Mouse (Mus musculus) midbrain, embryonic 13.5 days (tissue): ENCODE measurements around the gene Prps2. TPM values are rescaled to one million over a fixed set of nuclear protein-coding genes. Genes with fewer than 3 reads are reported as not detected.

ENCODE experiments used
- ATAC-seq: fragments of 200-750 bp; cut with Nextera tagmentation; 2 replicates; pipeline ENCODE4 v1.8.0; 2017; ENCODE audit warnings: mild to moderate bottlenecking, moderate TSS enrichment, moderate library complexity
- H3K27ac ChIP-seq: fragments of 300-500 bp; sonication (generic); 2 replicates; pipeline ENCODE4 v1.5.1; 2015; ENCODE audit warnings: inconsistent platforms, mild to moderate bottlenecking, moderate library complexity
- H3K27me3 ChIP-seq: fragments of 300-500 bp; sonication (generic); 2 replicates; pipeline ENCODE4 v1.6.1; 2015; ENCODE audit warnings: mild to moderate bottlenecking, inconsistent platforms
- H3K36me3 ChIP-seq: fragments of 300-500 bp; sonication (generic); 2 replicates; pipeline ENCODE4 v1.6.1; 2015; ENCODE audit warnings: mild to moderate bottlenecking, inconsistent platforms
- H3K4me1 ChIP-seq: fragments of 300-500 bp; sonication (generic); replicated peaks from 2 replicates; pipeline ENCODE4 v1.6.1; 2015; ENCODE audit warnings: inconsistent platforms
- H3K4me2 ChIP-seq: fragments of 300-500 bp; sonication (generic); replicated peaks from 2 replicates; pipeline ENCODE4 v1.6.1; 2015; ENCODE audit warnings: moderate library complexity, mild to moderate bottlenecking, inconsistent platforms
- H3K4me3 ChIP-seq: fragments of 300-500 bp; sonication (generic); replicated peaks from 2 replicates; pipeline ENCODE4 v1.5.1; 2015; ENCODE audit warnings: mild to moderate bottlenecking, inconsistent platforms
- H3K9ac ChIP-seq: fragments of 300-500 bp; sonication (generic); replicated peaks from 2 replicates; pipeline ENCODE4 v1.6.1; 2015; ENCODE audit warnings: mild to moderate bottlenecking, inconsistent platforms
- H3K9me3 ChIP-seq: fragments of 300-500 bp; sonication (generic); 2 replicates; pipeline ENCODE4 v1.6.1; 2016; ENCODE audit warnings: mild to moderate bottlenecking, inconsistent platforms
- WGBS: fragments of 180-500 bp; shearing (Covaris S2); methylation state at CpG from one replicate; pipeline ENCODE4 v1.1.7; 2015; 5-methylcytosine and 5-hydroxymethylcytosine counted together
- polyA plus RNA-seq: library from polyadenylated mRNA; unstranded; fragments of >200 nt; fragmentation: Nextera tagmentation; extraction: Ambion mirVana; gene quantifications from 2 replicates; pipeline ENCODE4 v1.2.1, GENCODE M21; 2015

Prps2 gene
- polyA plus RNA-seq, 1 experiment from 2014 or later = 7.2 TPM

DNA sequence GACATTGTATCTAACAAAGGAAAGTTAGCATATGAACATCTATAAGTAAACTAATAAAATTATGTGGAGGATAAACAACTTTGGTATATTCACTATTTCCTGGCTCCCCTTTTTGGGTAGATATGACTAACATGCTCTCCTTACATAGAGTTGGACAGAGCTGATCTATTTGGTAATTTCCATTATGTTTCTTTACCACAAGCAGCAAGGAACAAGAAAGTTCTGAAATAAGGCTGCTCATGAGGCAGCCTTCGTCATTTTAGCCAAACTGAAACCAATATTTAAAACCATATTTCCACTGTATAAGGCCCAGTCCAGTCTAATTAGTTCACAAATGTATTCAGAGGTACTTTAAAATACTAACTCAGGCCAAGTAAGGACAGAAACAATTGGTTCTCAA lies 36.1 kb downstream of the Prps2 start:
- Histone ChIP-seq H3K4me2 (no peak overlapping the region), H3K36me3 (no peaks in the 10 kb centered on the region), H3K9ac (no peak overlapping the region), H3K9me3 (no peaks in the 10 kb centered on the region), H3K27me3 (peaks cover 41% of the 10 kb centered on the region; the same call in 1 of the 2 replicates), H3K27ac (no peak overlapping the region), H3K4me3 (no peak overlapping the region), H3K4me1 (no peaks in the 10 kb centered on the region)
- ATAC-seq = no peak
- 89% methylated on average over 1 of the region's 1 CpGs for WGBS

DNA sequence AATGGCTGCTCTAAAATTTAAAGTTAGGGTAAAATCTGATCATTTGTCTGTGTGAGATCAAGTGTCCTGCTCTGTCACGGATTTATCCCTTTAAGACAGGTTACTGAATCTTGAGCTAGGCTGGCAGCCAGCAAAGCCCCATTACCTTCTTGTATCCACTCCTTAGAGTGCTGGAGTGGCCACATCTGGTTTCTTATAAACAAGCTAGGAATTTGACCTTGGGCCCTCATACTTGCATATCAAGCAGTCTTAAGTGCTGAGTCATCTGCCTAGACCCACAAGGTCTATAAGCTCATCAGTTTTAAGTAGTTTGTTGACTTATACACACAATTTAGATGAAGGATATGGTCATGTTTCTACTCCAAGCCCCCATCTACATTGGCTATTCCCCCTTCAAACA lies 38.2 kb downstream of the Prps2 start:
- Histone ChIP-seq H3K4me2 (no peak overlapping the region), H3K27me3 (peaks cover 51% of the 10 kb centered on the region; the same call in 1 of the 2 replicates), H3K4me1 (no peaks in the 10 kb centered on the region), H3K27ac (no peak overlapping the region), H3K9me3 (no peaks in the 10 kb centered on the region), H3K4me3 (no peak overlapping the region), H3K36me3 (no peaks in the 10 kb centered on the region), H3K9ac (no peak overlapping the region)
- ATAC-seq = no peak
- WGBS = 86% methylated on average over 1 of the region's 1 CpGs

DNA sequence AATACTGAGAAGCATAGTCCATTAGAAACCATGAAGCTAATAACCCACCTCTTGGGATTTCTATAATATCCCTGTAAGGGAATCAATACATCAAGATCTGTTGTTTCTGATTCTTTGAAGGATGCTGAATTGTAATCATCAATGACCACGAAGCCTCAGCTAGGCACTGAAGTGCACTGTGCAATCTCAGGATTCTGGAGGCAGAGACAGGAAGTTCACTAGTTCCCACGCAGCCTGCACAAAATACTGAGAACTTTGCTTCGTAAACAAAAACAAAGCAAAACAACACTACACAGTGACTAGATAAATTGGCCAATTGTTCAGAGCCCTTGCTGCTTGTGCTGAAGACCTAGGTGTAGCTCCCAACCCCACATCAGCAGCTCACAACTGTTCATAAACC lies 40.7 kb downstream of the Prps2 start:
- H3K4me1 ChIP-seq = no peaks in the 10 kb centered on the region
- 80% methylated on average over 3 of the region's 3 CpGs for WGBS

DNA sequence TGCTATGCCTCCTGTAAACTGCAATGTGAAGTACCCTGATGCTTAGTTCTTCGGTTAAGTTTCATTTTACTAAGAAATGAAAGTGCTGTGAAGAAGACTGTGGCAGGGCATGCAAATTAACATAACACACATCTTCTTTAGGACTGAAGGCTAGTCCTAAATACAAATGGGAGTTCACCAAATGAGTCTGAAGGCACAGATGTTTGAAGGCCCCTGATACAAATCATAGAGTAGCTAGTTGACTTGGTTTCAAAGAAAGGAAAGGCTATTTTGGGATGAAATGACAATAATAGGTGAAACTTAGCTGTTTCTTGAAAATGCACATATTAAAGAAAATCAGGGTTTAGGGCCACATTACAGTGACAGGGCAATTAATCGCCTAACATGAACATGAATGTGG lies 42.4 kb downstream of the Prps2 start:
- H3K36me3 ChIP-seq = no peaks in the 10 kb centered on the region
- peaks cover 42% of the 10 kb centered on the region; the same call in 1 of the 2 replicates for H3K27me3 ChIP-seq
- no peak overlapping the region for H3K27ac ChIP-seq
- no peak overlapping the region for H3K4me2 ChIP-seq
- H3K9me3 ChIP-seq = no peaks in the 10 kb centered on the region
- ATAC-seq = no peak
- H3K9ac ChIP-seq = no peak overlapping the region
- no peaks in the 10 kb centered on the region for H3K4me1 ChIP-seq
- no peak overlapping the region for H3K4me3 ChIP-seq
- WGBS = 92% methylated on average over 2 of the region's 2 CpGs

More for the DNA sequence above, 40.7 kb downstream of the Prps2 start:
- Histone ChIP-seq H3K9me3 (no peaks in the 10 kb centered on the region), H3K9ac (no peak overlapping the region), H3K36me3 (no peaks in the 10 kb centered on the region), H3K27me3 (peaks cover 50% of the 10 kb centered on the region; the same call in 1 of the 2 replicates), H3K27ac (no peak overlapping the region), H3K4me3 (no peak overlapping the region), H3K4me2 (no peak overlapping the region)
- ATAC-seq = no peak

DNA sequence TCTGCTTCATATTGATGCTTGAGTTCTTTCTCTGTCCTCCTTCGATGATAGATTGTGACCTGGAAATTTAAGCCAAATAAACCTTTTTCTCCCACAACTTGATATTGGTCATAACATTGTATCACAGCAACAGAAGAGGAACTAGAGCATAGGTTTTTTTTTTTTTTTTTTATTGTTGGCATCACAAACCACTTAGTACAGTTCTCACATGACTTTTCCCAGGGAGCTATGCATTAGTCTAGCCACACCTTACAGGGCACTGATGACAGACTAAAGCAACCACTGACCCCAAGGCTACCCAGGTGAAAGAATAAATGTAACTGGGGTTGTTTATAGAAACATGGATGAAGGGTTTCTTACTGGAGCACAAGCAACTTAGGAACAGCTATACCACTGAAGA lies 44.6 kb downstream of the Prps2 start:
- no peaks in the 10 kb centered on the region for H3K36me3 ChIP-seq
- ATAC-seq = no peak
- 87% methylated on average over 1 of the region's 1 CpGs for WGBS

DNA sequence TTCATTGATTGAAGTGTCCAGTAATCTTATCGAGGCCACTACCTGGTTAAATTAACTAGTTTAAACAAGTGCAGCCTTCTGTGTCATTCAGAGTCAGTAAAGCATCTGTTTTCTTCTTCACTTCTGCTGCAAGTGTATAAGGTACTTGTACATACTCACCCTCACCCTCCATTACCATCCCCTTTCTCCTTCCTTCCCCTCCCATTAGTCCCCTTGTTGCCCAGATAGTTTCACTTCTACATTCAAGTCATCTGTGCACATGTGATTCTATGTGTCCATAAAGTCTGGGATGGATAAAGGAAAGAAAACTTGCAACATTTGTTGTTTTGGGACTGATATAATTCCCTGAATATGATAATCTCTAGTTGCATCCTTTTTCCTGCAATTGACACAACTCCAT lies 48.0 kb downstream of the Prps2 start:
- H3K4me2 ChIP-seq = no peak overlapping the region
- H3K9me3 ChIP-seq = no peaks in the 10 kb centered on the region
- H3K4me1 ChIP-seq = no peaks in the 10 kb centered on the region
- H3K36me3 ChIP-seq = no peaks in the 10 kb centered on the region
- ATAC-seq = no peak
- H3K27ac ChIP-seq = no peak overlapping the region
- peaks cover 34% of the 10 kb centered on the region for H3K27me3 ChIP-seq
- no peak overlapping the region for H3K9ac ChIP-seq
- no peak overlapping the region for H3K4me3 ChIP-seq
- 82% methylated on average over 1 of the region's 1 CpGs for WGBS

More for the DNA sequence above, 44.6 kb downstream of the Prps2 start:
- Histone ChIP-seq H3K9me3 (no peaks in the 10 kb centered on the region), H3K27ac (no peak overlapping the region), H3K9ac (no peak overlapping the region), H3K27me3 (peaks cover 39% of the 10 kb centered on the region), H3K4me3 (no peak overlapping the region), H3K4me2 (no peak overlapping the region), H3K4me1 (no peaks in the 10 kb centered on the region)

DNA sequence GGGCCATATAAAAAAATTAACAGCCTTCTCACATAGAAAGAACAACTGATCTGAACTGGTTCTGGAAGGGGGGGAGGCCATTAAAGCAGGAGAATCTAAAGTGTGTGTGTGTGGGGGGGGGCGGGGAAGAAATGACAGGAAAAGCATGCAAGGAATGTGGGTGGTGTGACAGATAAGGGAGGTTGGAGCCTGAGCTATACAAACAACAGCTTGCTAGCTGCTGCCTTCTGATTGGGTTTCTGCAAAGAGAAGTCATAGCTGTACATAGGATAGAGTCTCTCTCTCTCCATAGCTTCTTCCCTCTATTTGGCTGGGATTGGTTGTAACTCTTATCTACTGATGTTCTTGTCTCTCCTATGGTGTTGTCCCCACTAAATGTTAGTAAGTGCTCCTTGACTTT lies 49.9 kb downstream of the Prps2 start:
- Histone ChIP-seq H3K27me3 (peaks cover 34% of the 10 kb centered on the region), H3K4me1 (no peaks in the 10 kb centered on the region), H3K4me2 (no peak overlapping the region), H3K9ac (no peak overlapping the region), H3K4me3 (no peak overlapping the region), H3K27ac (no peak overlapping the region), H3K9me3 (no peaks in the 10 kb centered on the region), H3K36me3 (no peaks in the 10 kb centered on the region)
- WGBS = 77% methylated on average over 1 of the region's 1 CpGs
- no peak for ATAC-seq

DNA sequence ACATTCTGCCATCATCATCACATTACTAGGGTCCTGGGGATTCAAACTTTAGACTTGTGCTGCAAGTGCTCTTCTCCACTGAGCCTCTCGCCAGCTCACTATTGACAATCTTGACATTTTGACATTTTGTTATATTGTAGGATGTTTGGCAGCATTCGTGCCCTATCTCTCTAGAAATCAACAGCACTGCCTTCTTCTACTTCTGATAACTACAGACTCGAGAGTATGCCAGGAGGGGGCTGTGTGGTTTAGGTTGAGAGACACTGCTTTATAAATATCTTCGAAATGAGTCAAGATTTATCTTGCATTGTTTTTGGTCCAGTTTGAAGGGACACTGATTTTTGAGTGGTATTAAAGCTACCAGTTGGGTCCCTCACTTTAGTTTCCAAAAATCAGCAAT lies 51.6 kb downstream of the Prps2 start:
- Histone ChIP-seq H3K27me3 (peaks cover 40% of the 10 kb centered on the region), H3K9ac (no peak overlapping the region), H3K4me3 (no peak overlapping the region), H3K4me2 (no peak overlapping the region), H3K4me1 (no peaks in the 10 kb centered on the region), H3K27ac (no peak overlapping the region), H3K36me3 (no peaks in the 10 kb centered on the region), H3K9me3 (no peaks in the 10 kb centered on the region)
- 78% methylated on average over 4 of the region's 4 CpGs for WGBS
- no peak for ATAC-seq

DNA sequence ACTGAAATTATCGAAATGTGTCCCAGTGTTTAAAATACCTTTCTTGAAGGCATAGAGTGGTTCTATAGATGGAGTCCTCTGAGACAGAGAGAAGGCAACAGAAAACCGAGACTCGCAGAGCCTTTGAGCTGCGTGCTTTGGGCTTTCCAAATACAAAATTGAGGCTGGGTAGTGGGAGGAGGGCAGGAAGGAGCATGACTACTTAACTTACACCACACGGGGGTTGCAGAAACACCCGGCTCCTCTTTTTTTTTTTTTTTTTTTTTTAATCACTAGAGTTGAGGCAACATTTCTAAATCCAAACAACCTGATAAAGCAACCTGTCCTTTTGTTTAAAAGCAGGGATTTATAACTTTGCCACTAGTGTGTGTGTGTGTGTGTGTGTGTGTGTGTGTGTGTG lies 52.1 kb downstream of the Prps2 start, which contains the start of gene Tlr7:
Gene Tlr7, minus strand, starts transcription at position 160 of the 400 bp plus-strand sequence.
- no peaks in the 10 kb centered on the region for H3K4me1 ChIP-seq
- WGBS = 81% methylated on average over 6 of the region's 6 CpGs
- no peak for ATAC-seq

DNA sequence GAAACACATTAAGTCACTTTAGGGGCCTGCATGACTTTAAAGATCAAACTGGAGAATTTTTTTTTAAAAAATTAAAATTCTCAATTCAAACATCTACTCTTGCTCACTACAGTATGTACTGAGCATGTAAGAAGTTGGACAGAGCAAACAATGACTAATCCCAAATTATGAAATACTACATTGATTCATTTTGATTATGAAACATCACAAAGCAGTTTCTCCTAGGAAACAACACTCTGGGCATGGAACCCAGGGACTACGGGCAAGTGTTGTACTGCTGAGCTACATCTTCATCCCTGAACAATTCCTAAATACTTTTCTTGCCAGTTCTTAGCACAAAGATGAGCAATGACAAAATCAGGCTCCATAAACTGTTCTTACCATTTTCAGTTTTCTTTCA lies 52.9 kb downstream of the Prps2 start:
- no peak overlapping the region for H3K4me2 ChIP-seq
- no peak overlapping the region for H3K4me3 ChIP-seq
- H3K9ac ChIP-seq = no peak overlapping the region
- ATAC-seq = no peak
- H3K27me3 ChIP-seq = peaks cover 41% of the 10 kb centered on the region
- no peaks in the 10 kb centered on the region for H3K4me1 ChIP-seq
- H3K27ac ChIP-seq = no peak overlapping the region
- H3K36me3 ChIP-seq = no peaks in the 10 kb centered on the region
- no peaks in the 10 kb centered on the region for H3K9me3 ChIP-seq
- WGBS = 92% methylated on average over 1 of the region's 1 CpGs

More for the DNA sequence above, 52.1 kb downstream of the Prps2 start, which contains the start of gene Tlr7:
- Histone ChIP-seq H3K36me3 (no peaks in the 10 kb centered on the region), H3K27ac (no peak within 1 kb of the TSS), H3K4me2 (no peak within 1 kb of the TSS), H3K9ac (no peak within 1 kb of the TSS), H3K4me3 (no peak within 1 kb of the TSS), H3K27me3 (peaks cover 45% of the 10 kb centered on the region), H3K9me3 (no peaks in the 10 kb centered on the region)

DNA sequence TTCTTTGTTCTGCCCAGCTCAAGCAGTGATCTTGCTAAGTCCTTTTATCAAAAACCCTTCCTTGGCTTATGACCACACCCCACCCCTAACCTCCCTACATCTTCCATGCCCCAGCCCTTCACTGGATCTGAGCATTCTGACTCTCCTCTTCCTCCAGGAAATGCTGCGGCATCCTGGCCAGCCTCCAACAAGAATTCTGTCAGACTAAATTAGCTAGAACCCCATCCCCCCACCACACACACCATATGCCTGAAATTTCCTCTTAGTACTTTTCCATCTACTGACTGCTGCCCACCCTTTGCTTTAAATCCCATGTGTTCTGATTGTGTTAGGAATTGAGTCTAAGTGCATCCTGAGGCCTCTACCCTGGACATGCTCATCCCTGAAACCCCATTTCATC lies 53.5 kb downstream of the Prps2 start:
- no peaks in the 10 kb centered on the region for H3K4me1 ChIP-seq
- no peak for ATAC-seq
- no peak overlapping the region for H3K4me3 ChIP-seq
- no peak overlapping the region for H3K4me2 ChIP-seq
- no peak overlapping the region for H3K27ac ChIP-seq
- H3K27me3 ChIP-seq = peaks cover 41% of the 10 kb centered on the region
- H3K36me3 ChIP-seq = no peaks in the 10 kb centered on the region
- H3K9me3 ChIP-seq = no peaks in the 10 kb centered on the region
- WGBS = 85% methylated on average over 1 of the region's 1 CpGs
- no peak overlapping the region for H3K9ac ChIP-seq

DNA sequence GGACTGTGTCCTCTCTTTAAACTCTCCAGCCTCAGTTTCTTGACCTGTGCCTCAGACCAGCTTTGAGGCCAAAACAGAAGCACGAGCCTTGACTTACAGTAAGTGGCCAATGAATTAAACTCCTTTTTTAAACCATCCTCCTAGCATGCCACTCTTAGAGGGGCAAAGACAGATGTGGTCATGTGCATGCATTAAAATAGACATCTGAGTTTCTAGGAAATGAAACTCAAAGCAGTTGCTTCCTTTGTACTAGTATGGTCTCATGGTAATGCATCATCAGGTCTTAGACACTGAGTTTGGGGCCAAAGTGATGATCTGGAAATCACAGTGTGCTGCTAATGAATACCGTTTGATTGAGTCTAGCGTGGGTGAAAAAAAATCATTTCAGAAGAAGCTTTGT lies 54.0 kb downstream of the Prps2 start:
- no peaks in the 10 kb centered on the region for H3K36me3 ChIP-seq
- no peaks in the 10 kb centered on the region for H3K9me3 ChIP-seq
- H3K27ac ChIP-seq = no peak overlapping the region
- no peaks in the 10 kb centered on the region for H3K4me1 ChIP-seq
- no peak overlapping the region for H3K9ac ChIP-seq
- H3K4me2 ChIP-seq = no peak overlapping the region
- no peak overlapping the region for H3K4me3 ChIP-seq
- 84% methylated on average over 3 of the region's 3 CpGs for WGBS
- ATAC-seq = no peak
- peaks cover 40% of the 10 kb centered on the region for H3K27me3 ChIP-seq

DNA sequence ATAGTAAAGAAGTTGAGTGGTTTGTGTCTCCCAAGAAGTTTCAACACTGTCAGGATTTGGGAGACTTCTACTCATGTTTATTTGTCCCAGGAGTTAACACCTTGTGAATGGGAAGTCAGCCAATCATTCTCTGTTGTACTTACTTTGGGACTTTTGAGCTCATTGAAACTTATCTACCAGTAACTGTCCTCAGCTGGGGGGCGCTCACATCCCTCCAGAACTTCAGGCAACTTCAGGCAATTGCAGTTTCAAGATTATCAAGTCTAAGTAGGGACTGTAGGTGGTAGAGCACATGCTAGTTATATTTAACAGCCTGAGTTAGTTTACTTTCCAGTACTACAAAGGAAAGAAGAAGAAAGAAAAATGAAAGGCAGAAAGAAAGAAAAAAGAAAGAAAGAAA lies 58.8 kb downstream of the Prps2 start:
- no peaks in the 10 kb centered on the region for H3K4me1 ChIP-seq
- H3K9ac ChIP-seq = no peak overlapping the region
- peaks cover 61% of the 10 kb centered on the region; the same call in 1 of the 2 replicates for H3K27me3 ChIP-seq
- no peak overlapping the region for H3K4me2 ChIP-seq
- H3K9me3 ChIP-seq = no peaks in the 10 kb centered on the region
- no peaks in the 10 kb centered on the region for H3K36me3 ChIP-seq
- ATAC-seq = no peak
- WGBS = 48% methylated on average over 1 of the region's 1 CpGs
- no peak overlapping the region for H3K4me3 ChIP-seq
- no peak overlapping the region for H3K27ac ChIP-seq
